Mouse (Mus musculus) thymus, adult 18-20 months (tissue): ENCODE measurements around the gene Ifnb1.

Source experiments
- DNase-seq, 2 experiments: peaks; one replicate each; pipeline ENCODE4 v3.0.0; 2022; ENCODE audit warnings: mixed read lengths in 2 of 2

The Ifnb1 gene

DNA sequence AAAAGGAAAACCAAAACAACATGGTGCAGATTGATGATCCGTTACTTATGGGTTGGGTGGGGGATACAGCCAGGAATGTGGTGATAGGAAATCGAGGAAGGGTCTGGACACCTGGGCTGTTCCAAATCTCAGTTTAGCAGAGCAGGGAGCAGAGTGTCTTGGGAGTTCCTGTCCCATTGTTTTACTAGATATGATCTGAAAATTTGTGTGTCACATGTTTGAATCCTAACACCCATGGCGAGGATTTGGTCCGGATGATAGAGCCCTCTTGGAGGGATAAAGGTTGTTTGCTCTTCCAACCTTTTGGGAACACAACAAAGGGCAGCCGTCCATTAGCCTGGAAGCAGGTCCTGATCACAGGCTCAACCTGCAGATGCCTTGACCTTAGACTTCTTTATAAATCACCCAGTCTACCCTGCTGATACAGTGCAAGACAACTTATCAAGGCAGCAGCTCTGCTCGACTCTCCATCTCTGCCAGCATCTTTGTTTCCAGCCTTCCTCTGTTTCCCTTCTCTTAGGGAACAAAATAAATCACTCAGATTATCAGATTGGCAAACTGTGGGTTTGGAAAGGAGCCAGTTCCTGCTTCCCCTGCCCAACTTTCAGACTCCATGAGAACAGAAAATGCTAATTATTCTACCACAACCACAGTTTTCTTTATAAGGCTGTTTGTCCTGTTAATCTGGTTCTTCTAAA is 26.1 kb downstream of the Ifnb1 start:
- no peak for DNase-seq

DNA sequence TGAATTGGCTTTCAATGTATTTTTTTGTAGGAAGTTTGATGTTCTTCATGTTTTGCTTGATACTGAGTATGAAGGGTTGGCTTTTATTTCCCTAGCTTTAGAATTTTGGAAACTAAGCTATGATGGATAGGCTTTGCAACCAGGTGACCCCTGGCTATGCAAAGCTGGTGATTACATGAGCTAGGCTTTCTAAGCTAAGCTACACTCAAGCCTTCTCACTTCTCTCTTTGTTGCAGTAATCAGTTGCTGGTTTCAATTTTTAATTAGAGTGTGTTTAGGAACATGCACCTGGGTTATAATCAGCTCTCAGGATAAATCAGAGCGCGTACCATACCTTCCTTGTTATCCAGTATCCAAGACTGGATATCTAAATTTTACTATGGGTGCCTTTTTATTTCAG is 33.0 kb downstream of the Ifnb1 start:
- DNase-seq = no peak

- no peak for DNase-seq
These were observed 34.5 kb downstream of the Ifnb1 start for GRCm38 (mm10) chr4:88488107-88488506.

- DNase-seq = no peak
These were observed 42.4 kb downstream of the Ifnb1 start for GRCm38 (mm10) chr4:88480130-88480529.

DNA sequence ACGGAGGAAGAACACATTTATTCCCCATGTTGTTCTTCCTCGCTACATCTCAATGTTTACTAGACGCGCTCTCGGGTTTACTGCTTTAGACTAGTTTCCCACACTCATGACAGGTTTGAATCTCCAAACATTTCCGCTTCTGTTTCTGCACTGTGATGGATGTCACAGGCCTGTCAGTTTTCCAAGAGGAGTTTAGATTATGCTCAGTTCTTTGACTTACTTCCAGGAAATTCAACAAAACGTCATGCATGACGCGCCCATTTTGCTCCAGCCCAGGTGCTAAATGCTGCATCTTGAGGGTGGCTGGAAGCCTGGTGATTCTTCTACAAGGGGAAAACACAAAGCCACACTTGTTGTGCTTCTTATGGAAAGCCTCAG is 43.8 kb downstream of the Ifnb1 start:
- DNase-seq = no peak

GRCm38 (mm10) chr4:88478177-88478808 is 44.3 kb downstream of the Ifnb1 start:
- no peak for DNase-seq

GRCm38 (mm10) chr4:88476511-88477210 is 45.9 kb downstream of the Ifnb1 start:
- no peak for DNase-seq

DNA sequence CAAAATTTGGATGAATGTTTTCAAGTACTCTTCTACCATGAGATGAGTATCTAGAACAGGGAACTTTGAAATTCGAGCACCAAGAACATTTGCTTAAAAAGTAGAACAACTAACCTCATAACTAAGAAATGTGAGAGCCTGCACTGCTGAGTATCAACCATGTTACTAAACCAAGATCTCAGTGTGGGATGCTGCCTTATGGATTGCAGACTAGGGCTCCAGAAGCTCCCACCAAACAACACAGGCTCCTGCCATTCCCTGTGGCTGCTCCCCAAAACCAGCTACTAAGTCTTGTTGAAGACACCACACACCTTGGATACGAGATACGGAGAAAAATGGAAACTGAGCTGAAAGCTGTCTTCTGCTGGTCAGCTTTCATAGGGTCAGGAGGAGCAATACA is 46.5 kb downstream of the Ifnb1 start:
- no peak for DNase-seq
